Mouse (Mus musculus) cerebellum, adult 2 months (tissue): ENCODE measurements around the gene Ranbp3.

ENCODE experiments used
- CTCF ChIP-seq: fragments of 200-500 bp; IDR thresholded peaks from 2 replicates; pipeline ENCODE4 v1.5.1; 2011; ENCODE audit warnings: low read depth, mild to moderate bottlenecking, control low read depth, low read length, moderate library complexity, borderline replicate concordance; ENCODE audit not compliant: insufficient read depth
- POLR2A ChIP-seq: fragments of 200-500 bp; IDR thresholded peaks from 2 replicates; pipeline ENCODE4 v1.6.1; 2011; ENCODE audit warnings: low read length, control low read depth, borderline replicate concordance; ENCODE audit not compliant: insufficient read depth

- no peak for TF ChIP-seq CTCF
- no peak for TF ChIP-seq POLR2A
Observed at GRCm38 (mm10) chr17:56666384-56666783, 6.7 kb upstream of the Ranbp3 start.
